Mouse (Mus musculus) B cell, adult 2 months (primary cell): ENCODE data around the gene 1700037H04Rik.
"Not testable (repeated sequence)": the region's sequence is repeated elsewhere in the genome, so short reads cannot be mapped to it uniquely, and the experiment has no call there.

ENCODE experiments used
- DNase-seq, 2 experiments: peaks; one replicate each; pipeline ENCODE4 v3.0.0; 2022

Gene 1700037H04Rik

DNA sequence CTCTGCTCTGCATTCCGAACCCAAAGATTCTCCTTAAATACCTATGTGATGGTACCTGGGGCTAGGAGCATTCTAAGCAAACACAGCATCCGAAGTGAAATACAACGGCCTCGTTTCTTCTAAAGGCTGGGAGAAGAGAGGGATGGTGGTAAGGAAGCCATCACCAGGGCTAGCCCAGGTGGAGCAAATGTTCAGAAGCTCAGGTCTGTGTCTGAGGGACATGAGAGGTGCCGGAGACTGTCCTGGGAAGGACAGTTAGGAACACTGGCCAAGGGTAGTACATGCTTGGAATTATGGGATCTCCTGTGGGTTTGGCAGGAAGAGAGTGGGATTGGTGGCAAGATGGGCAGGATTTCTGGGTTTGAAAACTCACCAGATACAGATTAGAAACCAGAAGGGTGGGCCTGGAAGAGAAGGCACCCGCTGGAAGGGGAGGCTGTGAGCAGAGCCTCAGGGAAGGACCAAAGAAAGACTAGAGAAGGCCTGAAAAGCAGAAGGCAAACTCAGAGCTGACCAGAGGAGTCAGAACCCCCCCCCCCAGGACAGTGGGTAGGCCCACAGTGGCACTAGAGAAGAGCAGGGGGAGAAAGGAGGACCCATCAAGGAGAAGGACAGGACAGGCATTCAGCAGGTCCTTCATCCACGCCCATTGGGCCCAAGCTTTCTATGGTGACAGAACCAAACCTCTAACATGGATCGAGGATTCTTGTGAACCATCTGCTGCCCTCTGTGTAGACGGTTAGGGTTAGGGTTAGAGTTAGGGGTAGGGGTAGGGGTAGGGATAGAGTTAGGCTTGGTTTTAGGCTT lies 34.5 kb downstream of the 1700037H04Rik start:
- no peak for DNase-seq

DNA sequence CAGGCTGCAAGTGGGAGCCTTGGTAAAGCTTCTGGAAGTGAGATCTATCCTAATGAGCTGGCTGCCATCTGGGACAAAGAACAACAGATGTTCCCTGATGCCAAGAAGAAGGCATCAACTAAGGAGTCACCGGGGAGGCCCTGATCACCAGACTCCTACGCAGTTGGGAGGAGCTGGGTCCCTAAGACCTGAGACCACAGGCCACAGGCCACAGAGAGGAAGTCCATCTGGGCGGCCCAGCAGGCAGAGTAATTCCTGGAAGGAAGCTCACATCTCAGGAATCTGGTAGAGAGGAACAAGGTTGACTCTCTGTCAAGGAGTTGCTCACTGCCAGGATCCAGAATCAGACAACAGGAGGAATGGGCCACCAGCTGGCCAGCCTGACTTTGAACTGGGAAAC lies 35.7 kb downstream of the 1700037H04Rik start:
- DNase-seq = no peak

DNA sequence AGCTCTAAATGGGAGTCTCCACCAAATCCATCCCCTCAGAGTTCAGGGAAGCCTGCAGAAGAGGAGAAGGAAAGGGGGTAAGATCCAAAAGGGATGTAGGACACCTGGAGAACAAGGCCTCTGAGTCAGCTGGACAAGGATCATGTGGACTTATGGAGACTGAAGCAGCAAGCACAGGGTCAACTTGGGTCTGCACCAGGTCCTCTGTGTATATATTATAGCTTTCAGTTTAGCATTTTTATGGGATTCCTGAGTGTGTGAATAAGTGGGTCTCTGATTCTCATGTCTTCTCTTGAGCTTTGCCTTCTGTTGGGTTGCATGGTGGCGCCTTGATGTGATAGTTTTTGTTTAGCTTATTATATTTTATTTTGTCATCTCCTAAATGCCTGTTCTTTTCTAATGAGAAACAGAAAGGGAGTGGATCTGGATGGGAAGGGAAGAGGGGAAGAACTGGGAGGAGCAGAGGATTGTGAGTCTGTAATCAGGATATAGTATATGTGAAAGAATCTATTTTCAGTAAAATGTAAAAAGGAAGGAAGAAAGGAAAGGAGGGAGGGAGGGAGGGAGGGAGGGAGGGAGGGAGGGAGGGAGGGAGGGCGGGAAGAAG lies 40.8 kb downstream of the 1700037H04Rik start:
- DNase-seq = no peak

DNA sequence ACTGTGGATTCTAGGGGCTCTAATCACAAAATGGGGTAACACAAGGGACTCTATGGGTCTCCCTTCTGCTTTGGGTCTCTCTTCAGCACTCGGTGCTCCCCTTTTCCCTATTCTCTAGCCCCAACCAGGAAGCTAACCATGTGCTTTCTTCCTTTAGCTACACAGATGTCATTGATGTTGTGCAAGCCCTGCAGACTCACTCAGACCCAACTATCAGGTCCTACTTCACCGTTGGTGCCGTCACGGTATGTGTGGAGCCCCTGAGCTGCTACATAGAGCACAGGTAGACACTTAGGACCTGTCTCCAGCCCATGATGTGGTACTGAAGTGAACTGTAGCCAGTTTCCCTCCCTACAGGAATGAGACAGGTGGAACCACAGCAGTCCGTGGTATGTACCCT lies 53.9 kb downstream of the 1700037H04Rik start:
- DNase-seq = no peak

DNA sequence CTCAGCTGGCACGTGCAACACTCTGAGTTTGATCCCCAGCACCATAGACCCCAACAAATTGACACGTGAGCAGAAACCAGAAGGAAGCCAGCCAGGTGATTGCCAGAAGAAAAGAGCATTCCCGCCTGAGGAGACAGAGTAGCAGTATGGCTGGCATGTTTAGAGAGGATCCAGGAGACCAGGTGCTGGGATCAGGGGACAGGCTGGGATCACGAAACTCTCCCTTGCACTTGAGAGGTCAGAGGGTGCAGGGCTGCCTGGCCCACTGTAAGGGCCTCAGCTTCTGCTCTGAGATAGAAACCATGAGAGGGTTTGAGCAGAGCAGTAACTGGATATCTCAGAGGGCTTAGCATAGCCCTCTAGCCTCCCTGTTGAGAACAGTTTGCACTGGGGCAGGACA lies 54.8 kb downstream of the 1700037H04Rik start:
- DNase-seq = not testable (repeated sequence)

DNA sequence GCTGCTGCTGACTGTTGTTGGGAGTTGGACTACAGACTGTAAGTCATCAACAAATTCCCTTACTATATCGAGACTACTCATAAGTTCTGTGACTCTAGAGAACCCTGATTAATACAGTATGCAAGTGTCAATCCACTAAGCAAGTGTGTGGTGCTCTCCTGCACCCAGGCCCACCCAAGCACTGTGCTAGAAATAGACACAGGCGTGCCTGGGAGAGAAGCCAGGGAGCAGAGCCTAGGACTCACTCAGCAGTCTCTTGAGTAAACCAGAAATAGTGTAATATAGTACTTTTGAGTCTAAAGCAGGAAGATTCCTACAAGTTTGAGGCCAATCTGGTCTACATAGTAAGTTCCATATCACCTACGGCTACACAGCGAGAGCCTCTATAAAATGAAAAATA lies 55.9 kb downstream of the 1700037H04Rik start:
- no peak for DNase-seq

DNA sequence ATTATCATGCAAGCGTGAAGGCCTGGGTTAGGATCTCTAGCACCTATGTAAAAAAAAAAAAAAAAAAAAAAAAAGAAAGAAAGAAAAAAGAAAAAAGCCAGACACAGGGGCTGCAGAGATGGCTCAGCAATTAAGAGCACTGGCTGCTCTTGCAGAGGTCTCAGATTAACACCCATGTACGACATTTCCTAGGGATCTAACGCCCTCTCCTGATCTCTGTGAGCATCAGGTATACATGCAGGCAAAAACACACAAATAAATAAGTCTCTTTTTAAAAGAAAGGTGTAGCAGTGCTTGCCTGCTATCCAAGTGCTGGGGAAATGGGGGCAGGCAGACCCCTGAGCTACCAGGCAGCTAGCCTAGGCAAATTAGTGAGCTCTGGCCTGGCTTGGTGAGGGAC lies 58.4 kb downstream of the 1700037H04Rik start:
- DNase-seq = no peak

DNA sequence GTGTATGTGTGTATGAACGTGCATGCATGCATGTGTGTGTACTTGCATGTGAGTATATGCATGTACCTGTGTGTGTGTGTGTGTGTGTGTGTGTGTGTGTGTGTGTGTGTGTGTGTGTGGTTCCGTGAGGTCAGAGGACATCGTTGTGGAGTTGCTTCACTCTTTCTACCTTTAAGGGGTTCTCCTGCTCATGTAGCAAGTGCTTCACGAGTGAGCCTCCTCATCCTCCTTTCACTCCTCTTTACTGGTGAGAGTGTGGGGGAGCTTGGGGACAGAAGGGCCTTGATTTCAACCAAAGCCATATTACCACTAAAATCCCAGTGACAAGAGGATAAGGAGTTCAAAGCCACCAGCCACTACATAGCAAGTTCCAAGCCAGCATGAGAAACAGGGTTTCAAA lies 62.8 kb downstream of the 1700037H04Rik start:
- no peak for DNase-seq
